Mouse (Mus musculus) fat pad, adult 2 months (tissue): Measurements from ENCODE around the gene Ptpra.

Source experiments
- DNase-seq: peaks from one replicate; pipeline ENCODE4 v3.0.0-alpha.2; 2011; ENCODE audit warnings: low read depth, low spot score; ENCODE audit errors: extremely low read depth

The Ptpra gene

GRCm38 (mm10) chr2:130439840-130440480 lies 10.1 kb upstream of the Ptpra start:
- DNase-seq: no peak

- DNase-seq: no peak
Measured at GRCm38 (mm10) chr2:130442162-130442561, 7.9 kb upstream of the Ptpra start.

GRCm38 (mm10) chr2:130448449-130448848 lies 1.6 kb upstream of the Ptpra start:
- no peak for DNase-seq

DNA sequence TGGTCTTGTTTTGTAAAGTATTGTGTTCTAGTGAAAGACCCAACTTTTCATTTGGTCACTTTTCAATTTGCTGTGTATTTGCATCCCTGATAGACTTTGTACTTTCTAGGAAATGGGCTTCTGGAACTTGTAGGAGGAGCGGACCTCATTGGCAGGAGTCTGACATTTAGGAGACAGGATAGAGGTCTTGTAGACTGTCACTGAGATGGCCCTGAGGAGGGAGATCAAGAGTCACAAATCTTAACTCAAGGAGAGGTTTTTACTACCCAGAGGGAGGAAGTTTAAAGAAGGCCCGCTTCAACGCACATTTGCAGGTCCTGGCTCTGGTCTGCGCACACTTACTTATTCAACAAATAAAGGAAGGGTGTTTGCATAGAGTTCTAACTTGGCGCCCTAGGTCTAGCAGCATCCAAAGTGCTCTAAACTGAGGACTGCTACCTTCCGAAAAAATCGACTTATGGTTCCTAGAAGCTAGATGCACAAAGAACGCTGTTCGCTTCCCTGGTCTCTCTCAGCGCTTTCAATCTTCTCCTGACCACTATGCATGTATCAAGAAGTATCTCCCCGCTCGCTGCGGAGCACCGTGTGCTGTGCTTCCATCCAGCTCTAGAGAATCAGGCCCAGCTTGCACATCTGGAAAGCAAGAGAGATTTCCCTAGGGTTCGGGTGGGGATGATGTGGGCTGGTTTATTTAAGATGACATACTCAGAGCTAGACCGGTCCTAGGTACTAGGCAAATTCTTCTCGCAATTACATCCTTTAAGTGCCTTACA lies 871 bp upstream of the Ptpra start:
- no peak for DNase-seq

GRCm38 (mm10) chr2:130450434-130450796 lies 337 bp downstream of the Ptpra start:
- DNase-seq: no peak

GRCm38 (mm10) chr2:130451086-130451726 lies 1.1 kb downstream of the Ptpra start:
- DNase-seq: no peak

DNA sequence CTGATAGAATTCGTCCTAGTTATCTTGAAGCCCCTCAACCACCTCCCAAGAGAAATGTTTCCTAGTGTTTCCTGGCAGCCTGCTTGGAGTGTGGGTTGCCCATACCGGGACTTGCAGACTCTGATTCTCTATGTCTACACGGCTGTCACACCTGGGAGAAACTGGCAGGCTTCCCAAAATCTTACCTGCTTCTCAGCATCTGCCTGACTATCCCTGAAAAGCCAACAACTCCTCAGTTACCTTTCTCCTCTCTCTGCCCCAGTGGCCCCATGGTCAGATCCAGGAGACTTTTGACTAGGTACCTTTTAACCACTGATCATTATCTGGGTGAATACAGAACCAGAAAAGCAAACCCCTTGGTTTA lies 1.6 kb downstream of the Ptpra start:
- DNase-seq: no peak

GRCm38 (mm10) chr2:130452266-130452665 lies 2.2 kb downstream of the Ptpra start:
- DNase-seq: no peak

GRCm38 (mm10) chr2:130453421-130453820 lies 3.3 kb downstream of the Ptpra start:
- DNase-seq: no peak

- no peak for DNase-seq
Measured at GRCm38 (mm10) chr2:130454748-130455370, 4.8 kb downstream of the Ptpra start.

DNA sequence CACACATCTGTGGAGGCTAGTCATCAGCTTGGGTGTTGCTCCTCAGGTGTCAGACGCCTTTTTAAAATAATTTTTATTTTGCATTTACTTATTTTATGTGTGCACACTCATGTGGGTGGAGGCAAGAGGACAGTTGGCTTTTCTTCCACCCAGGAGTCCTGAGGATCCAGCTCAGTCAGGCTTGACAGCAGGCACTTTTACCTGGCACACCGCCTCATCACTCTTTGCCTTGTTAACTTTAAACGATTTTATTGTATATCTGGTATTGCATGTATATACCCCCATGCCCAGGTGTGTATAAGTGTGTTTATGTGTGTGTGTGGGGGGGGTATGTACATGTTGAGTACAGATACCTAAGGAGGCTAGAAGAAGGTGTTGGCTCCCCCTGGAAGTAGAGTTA lies 7.8 kb downstream of the Ptpra start:
- DNase-seq: no peak

DNA sequence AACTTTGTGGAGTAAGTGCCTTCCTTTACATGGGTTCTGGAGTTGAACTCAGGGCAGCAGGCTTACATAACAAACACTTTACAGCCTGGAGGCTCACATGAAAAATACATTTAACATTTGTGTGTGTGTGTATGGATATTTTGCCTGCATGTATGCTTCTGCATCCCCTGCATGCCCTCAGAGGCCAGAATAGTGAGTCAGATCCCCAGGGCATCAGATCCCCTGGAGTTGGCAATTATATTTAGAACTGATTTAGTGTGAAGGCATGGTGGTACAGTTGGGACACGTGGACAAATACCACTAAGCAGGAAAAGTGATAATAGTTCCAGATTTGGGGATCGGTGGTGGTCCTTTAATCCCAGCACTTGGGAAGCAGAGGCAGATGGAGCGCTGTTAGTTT lies 9.5 kb downstream of the Ptpra start:
- no peak for DNase-seq

DNA sequence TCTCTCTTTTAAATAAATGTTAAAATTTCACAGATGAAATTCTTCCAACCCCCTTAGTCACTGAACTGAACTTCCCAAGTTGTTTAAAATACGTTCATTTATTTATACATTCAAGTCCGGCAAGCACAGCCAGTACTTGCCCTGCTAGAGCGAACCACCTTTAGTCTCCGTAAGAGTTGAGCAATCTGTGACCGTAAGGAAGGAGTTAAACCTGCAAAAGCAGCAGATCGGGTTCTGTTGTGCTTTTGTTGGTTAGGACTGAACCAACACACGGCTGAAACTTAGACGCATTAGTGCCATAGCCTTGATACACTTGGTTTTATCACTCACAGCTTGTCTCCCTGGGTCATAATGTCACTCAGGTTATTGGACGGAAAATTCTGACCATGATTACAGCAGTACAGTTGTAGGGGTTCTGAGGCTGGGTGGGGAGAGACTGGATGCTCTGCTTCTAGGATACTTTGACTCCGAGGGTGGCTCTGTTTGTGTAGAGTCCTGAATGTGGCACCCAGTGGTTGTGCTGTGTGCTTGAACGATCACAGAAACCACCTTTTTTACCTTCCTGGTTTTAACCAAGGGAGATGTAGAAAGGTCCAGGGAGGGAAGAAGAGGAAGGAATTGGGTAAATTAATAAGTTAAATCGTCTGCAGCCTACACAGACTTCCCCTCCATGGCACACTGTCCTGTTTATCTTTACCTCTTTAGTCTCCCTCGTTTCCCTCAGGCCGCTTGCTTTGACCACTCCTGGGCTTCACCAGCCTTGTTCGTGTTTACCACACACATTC lies 11.4 kb downstream of the Ptpra start:
- DNase-seq: peak; percentile 66

DNA sequence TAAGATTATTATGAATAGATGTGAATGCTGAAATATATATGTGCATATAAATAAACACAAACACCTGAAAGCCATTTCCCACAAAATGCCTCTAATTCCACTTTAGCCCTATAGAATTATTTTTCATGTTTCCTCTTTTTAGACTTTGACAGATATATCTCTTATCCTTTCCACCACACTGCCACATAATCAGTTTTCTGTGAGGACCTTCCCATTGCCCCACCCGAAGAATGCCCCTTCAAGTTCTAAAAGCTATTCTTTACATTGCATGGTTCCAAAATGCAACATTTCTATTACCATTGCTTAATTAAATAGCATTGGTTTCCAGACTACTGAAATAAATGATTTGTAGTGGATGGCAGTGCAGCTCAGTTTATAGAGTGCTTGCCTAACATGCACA lies 16.4 kb downstream of the Ptpra start:
- no peak for DNase-seq

- DNase-seq: no peak
Measured at GRCm38 (mm10) chr2:130469366-130469765, 19.3 kb downstream of the Ptpra start.

DNA sequence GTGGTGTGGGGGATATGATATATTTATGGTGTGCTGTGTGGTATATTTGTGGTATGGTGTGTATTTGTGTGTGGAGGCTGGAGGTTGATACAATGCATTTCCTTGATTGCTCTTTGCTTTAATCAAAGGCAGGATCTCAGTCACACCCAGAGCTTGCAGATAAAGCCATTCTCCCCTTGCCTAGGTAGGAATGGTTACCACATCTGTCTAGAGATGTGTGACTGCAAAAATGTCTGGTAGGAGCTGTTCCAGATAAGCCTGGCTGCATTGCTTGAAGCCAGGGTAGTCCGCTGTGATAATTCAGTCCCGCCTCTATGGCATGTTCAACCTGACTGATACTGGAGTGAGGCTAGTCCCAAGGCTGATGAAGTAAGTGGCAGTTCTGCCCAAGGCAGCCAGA lies 19.9 kb downstream of the Ptpra start:
- no peak for DNase-seq

GRCm38 (mm10) chr2:130472908-130473510 lies 22.9 kb downstream of the Ptpra start:
- DNase-seq: no peak

- no peak for DNase-seq
Measured at GRCm38 (mm10) chr2:130475764-130476163, 25.7 kb downstream of the Ptpra start.

- peak; percentile 51 for DNase-seq
Measured at GRCm38 (mm10) chr2:130476666-130477297, 26.7 kb downstream of the Ptpra start.

DNA sequence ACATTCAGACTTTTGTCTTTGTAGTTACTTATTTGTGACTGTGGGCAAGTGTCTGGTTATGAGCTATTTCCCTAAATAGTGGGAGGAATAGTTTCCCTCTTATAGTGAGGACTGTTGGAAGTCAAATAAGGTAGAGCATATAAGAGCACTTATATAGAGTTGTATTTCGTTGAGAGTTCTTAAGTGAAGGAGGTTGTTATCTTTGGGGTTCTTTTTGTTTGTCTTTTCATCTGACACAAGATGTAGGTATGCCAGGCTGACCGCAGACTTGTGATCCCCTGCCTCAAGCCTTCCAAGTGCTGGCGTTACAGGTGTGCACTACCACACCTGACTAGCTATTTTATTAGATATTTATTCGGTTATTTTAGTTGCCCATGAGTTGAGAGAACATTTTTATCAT lies 32.1 kb downstream of the Ptpra start:
- DNase-seq: no peak
